Mouse (Mus musculus): ENCODE measurements around the gene Mfap1b. TPM values are rescaled to one million over a fixed set of nuclear protein-coding genes. Genes with fewer than 3 reads are reported as not detected.

The Mfap1b gene
- total RNA-seq, 2 experiments from 2014 or later: 40.9 to 43.9 TPM

- DNase-seq (ENCODE audit: extremely low spot score in 1 of 2, low spot score in 1 of 2): no peak
Observed at GRCm38 (mm10) chr2:121441800-121442199, 32.1 kb downstream of the Mfap1b start.

- no peak for DNase-seq (ENCODE audit: extremely low spot score in 1 of 2, low spot score in 1 of 2)
Observed at GRCm38 (mm10) chr2:121440834-121441605, 32.8 kb downstream of the Mfap1b start.

DNA sequence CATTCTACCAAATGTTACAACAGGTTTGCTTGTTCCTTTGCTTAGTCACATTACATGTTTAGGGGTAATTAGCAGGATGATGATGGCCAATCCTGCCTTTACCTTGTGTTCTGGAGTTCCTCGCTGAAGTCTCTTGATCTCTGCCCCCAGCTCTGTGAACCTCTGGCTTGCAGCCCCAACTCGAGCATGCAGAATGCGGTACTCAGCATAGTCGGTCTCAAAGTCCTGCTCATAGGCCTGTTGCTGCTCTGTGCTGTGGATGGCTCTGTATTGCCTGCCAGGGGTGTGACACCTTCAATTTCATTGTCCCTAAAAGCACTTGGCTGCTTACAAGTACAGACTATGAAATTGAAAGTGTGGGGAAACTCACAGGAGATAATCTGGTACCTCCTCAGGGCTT lies 34.1 kb downstream of the Mfap1b start:
- DNase-seq (ENCODE audit: extremely low spot score in 1 of 2, low spot score in 1 of 2): no peak

GRCm38 (mm10) chr2:121434854-121435253 lies 39.0 kb downstream of the Mfap1b start:
- DNase-seq (ENCODE audit: extremely low spot score in 1 of 2, low spot score in 1 of 2): no peak

DNA sequence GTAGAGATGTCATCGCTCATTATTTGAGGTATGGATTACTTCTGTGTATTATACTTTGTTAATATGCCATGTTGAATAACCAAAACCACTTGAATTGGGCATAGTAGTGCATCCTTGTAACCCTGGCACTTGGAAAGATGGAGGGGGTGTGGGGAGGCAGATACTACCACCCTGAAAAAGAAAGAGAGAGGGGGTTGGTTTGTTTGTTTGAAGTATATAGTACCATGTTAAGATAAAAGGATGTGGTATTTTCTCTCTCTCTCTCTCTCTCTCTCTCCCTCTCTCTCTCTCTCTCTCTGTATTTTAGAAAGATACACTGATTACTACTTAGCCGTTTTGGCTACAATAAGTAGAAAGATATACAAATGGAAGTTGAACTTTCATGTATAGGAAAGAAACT lies 48.0 kb downstream of the Mfap1b start:
- no peak for DNase-seq (ENCODE audit: extremely low spot score in 1 of 2, low spot score in 1 of 2)

DNA sequence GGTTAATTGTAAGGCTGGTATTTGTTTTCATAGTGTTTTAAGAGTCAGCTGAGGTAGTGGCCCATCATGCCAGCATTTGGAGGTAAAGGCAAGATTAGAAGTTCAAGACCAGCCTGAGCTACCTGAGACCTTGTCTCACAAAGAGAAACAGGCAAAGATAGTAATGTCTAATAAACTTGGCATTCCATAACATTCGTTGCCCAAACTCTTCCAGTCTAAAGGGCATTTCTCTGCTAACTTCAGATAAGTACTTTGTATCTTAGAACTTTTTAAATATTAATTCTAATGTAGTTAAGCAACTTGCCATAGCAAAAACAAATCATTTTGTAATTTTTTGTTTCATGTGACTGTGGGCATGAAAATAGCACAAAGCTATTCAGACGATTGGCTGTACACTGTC lies 50.7 kb downstream of the Mfap1b start:
- DNase-seq (ENCODE audit: extremely low spot score in 1 of 2, low spot score in 1 of 2): no peak

DNA sequence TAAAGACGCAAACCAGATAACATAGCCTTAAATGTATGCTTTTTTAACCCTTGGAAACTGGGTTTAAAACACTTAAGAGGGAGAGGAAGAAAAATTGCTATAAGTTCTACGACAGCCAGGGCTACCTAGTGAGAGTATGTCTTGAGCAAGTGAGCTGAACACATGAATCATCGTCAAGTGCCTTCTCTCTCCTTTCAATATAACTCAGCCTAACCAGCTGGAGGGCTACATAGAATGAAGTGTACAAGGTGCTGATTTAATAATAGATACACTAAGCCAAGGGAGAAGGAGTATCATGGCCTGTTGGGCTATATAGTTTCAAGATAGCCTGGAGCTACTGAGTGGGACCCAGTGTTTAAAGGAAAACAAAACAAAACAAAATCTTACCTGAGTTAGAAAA lies 55.4 kb downstream of the Mfap1b start:
- DNase-seq (ENCODE audit: extremely low spot score in 1 of 2, low spot score in 1 of 2): no peak

- DNase-seq (ENCODE audit: extremely low spot score in 1 of 2, low spot score in 1 of 2): no peak
Observed at GRCm38 (mm10) chr2:121416356-121416755, 57.5 kb downstream of the Mfap1b start.

DNA sequence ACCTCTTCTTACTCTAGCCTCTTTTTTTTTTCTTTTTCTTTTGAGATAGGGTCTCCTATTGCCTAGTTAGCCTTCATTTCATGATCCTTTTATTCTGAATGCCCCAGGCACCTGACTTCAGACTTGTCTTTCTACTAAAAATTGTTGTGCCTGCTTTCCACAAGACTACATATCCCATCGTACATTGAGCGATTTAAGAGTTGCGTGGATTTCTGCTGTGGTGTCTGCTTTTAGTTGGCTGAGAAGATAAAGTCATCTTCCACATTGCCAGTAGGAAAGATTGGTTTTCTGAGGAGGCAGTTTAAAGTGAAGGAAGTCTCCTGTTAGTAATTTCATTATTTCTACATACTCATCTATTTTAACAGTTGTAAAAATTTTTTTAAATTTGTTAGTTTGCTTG lies 58.3 kb downstream of the Mfap1b start:
- DNase-seq (ENCODE audit: extremely low spot score in 1 of 2, low spot score in 1 of 2): no peak

DNA sequence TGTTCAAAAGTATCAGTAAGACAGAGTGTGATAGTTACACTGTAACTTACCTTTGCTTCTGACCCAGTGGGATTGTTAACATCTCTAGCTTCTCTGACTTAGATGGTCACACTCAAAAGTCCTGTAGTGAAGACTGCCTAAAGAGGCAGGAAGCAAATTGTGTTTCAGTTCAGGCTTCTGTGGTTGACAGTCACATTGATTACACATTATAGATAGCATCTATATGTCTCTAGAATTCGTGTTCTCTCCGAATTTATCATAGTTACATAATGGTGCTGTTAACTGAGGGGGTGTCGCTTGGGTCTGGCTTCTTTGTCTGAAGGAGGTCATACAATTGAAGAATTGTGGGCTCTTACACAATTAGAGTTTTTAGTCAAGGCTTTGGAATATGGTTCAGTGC lies 58.8 kb downstream of the Mfap1b start:
- no peak for DNase-seq (ENCODE audit: extremely low spot score in 1 of 2, low spot score in 1 of 2)

- no peak for DNase-seq (ENCODE audit: extremely low spot score in 1 of 2, low spot score in 1 of 2)
Observed at GRCm38 (mm10) chr2:121414139-121414685, 59.7 kb downstream of the Mfap1b start.

GRCm38 (mm10) chr2:121413387-121414042 lies 60.4 kb downstream of the Mfap1b start, which contains the start of the genes Pdia3 and Catsper2:
Pdia3 (plus strand) TSS chr2:121413775.
Catsper2 (minus strand) TSS chr2:121413792.
- peak; percentile 87 to 95 for DNase-seq (ENCODE audit: extremely low spot score in 1 of 2, low spot score in 1 of 2)

GRCm38 (mm10) chr2:121412843-121413386 lies 61.0 kb downstream of the Mfap1b start:
- no peak for DNase-seq (ENCODE audit: extremely low spot score in 1 of 2, low spot score in 1 of 2)

Small RNA genes lying within 50 kb of the gene (microRNA-seq; reads per million reads assigned to microRNA genes)
- gene Gm22953: 0 reads per million in 2 experiments

Other genes with a start within 250 kb of the Mfap1b start
- 100 to 1,000 TPM; 130 to 154 TPM for gene Trp53bp1, start 202.7 kb downstream of the Mfap1b start, total RNA-seq (2021)
- gene Map1a, start 184.5 kb downstream of the Mfap1b start, total RNA-seq (2021): 100 to 1,000 TPM; 513 to 580 TPM
- gene Ppip5k1, start 118.7 kb downstream of the Mfap1b start, total RNA-seq (2021): 100 to 1,000 TPM in 1 of 2 experiments, 10 to 100 TPM in 1; 85.1 to 111 TPM
- gene Ckmt1, start 116.4 kb downstream of the Mfap1b start, total RNA-seq (2021): 100 to 1,000 TPM; 369 to 418 TPM
- under 1 TPM; 0.42 to 0.92 TPM for gene Strc, start 86.9 kb downstream of the Mfap1b start, total RNA-seq (2021)
- 100 to 1,000 TPM; 182 to 206 TPM for gene Pdia3, start 60.3 kb downstream of the Mfap1b start, total RNA-seq (2021)
- 1 to 10 TPM; 3.4 to 5.9 TPM for gene Catsper2, start 60.3 kb downstream of the Mfap1b start, total RNA-seq (2021)
- gene Ell3, start 29.8 kb downstream of the Mfap1b start, total RNA-seq (2021): not detected
- gene Serf2, start 24.9 kb downstream of the Mfap1b start, total RNA-seq (2021): 100 to 1,000 TPM; 159 to 194 TPM
- 10 to 100 TPM; 24.0 to 26.6 TPM for gene Hypk, start 20.8 kb downstream of the Mfap1b start, total RNA-seq (2021)
- under 1 TPM; 0.63 to 0.64 TPM for gene Serinc4, start 17.3 kb downstream of the Mfap1b start, total RNA-seq (2021)
- gene Mfap1a, start 32.6 kb upstream of the Mfap1b start, total RNA-seq (2021): 10 to 100 TPM; 31.2 to 34.0 TPM
- gene Wdr76, start 32.7 kb upstream of the Mfap1b start, total RNA-seq (2021): 1 to 10 TPM; 3.1 to 3.5 TPM

All from layer of hippocampus, postnatal 25 days (tissue).